Mouse (Mus musculus): ENCODE measurements at regions not wholly inside any gene's neighbourhood (a gene's known extent, or its start where the extent isn't known, plus 50 kb on each side); places are given as distances from the start of the nearest gene placed in this dataset.

GRCm38 (mm10) chr17:45811632-45812221, 78.1 kb upstream of the 1600014C23Rik start:
- intact Hi-C loops (cut with DNase I), result no loop called here
- no peak for DNase-seq (ENCODE audit: low spot score in 2 of 2)

GRCm38 (mm10) chr17:45809728-45810127, 76.1 kb upstream of the 1600014C23Rik start:
- DNase-seq (ENCODE audit: low spot score in 2 of 2), result no peak
- intact Hi-C loops (cut with DNase I), result loop anchor here (5.0 kb wide), 2 partner anchors 47 to 218 kb away; no protein-coding TSS in a partner anchor

- no peak for DNase-seq (ENCODE audit: low spot score in 2 of 2)
- intact Hi-C loops (cut with DNase I), result loop anchor here (5.0 kb wide), 2 partner anchors 46 to 219 kb away; no protein-coding TSS in a partner anchor
These were observed 74.7 kb upstream of the 1600014C23Rik start for GRCm38 (mm10) chr17:45808374-45808773.

- peak in 1 of 2 experiments; percentile 21 for DNase-seq (ENCODE audit: low spot score in 2 of 2)
- intact Hi-C loops (cut with DNase I), result loop anchor here (5.0 kb wide), 2 partner anchors 45 to 220 kb away; no protein-coding TSS in a partner anchor
These were observed 73.8 kb upstream of the 1600014C23Rik start for GRCm38 (mm10) chr17:45807452-45807851.

GRCm38 (mm10) chr17:45806831-45807230, 73.2 kb upstream of the 1600014C23Rik start:
- DNase-seq (ENCODE audit: low spot score in 2 of 2), result no peak
- intact Hi-C loops (cut with DNase I), result loop anchor here (5.0 kb wide), 2 partner anchors 45 to 220 kb away; no protein-coding TSS in a partner anchor

GRCm38 (mm10) chr17:45806430-45806829, 72.8 kb upstream of the 1600014C23Rik start:
- intact Hi-C loops (cut with DNase I), result loop anchor here (5.0 kb wide), 2 partner anchors 44 to 221 kb away; no protein-coding TSS in a partner anchor
- DNase-seq (ENCODE audit: low spot score in 2 of 2), result no peak

GRCm38 (mm10) chr17:45805471-45806082, 71.9 kb upstream of the 1600014C23Rik start:
- no peak for DNase-seq (ENCODE audit: low spot score in 2 of 2)
- intact Hi-C loops (cut with DNase I), result loop anchor here (5.0 kb wide), 2 partner anchors 43 to 222 kb away; no protein-coding TSS in a partner anchor

- intact Hi-C loops (cut with DNase I), result no loop called here
These were observed 69.7 kb upstream of the 1600014C23Rik start for GRCm38 (mm10) chr17:45803331-45803730.

GRCm38 (mm10) chr17:45802439-45802838, 68.8 kb upstream of the 1600014C23Rik start:
- DNase-seq (ENCODE audit: low spot score in 2 of 2), result no peak
- intact Hi-C loops (cut with DNase I), result no loop called here

More at GRCm38 (mm10) chr17:45803331-45803730, 69.7 kb upstream of the 1600014C23Rik start:
- no peak for DNase-seq (ENCODE audit: low spot score in 2 of 2)

- intact Hi-C loops (cut with DNase I), result no loop called here
- DNase-seq (ENCODE audit: low spot score in 2 of 2), result no peak
These were observed 66.1 kb upstream of the 1600014C23Rik start for GRCm38 (mm10) chr17:45799725-45800124.

GRCm38 (mm10) chr17:45798996-45799395, 65.4 kb upstream of the 1600014C23Rik start:
- peak; percentile 33 to 41 for DNase-seq (ENCODE audit: low spot score in 2 of 2)
- intact Hi-C loops (cut with DNase I), result no loop called here

- intact Hi-C loops (cut with DNase I), result no loop called here
- DNase-seq (ENCODE audit: low spot score in 2 of 2), result no peak
These were observed 64.8 kb upstream of the 1600014C23Rik start for GRCm38 (mm10) chr17:45798456-45798855.

GRCm38 (mm10) chr17:45797121-45797520, 63.5 kb upstream of the 1600014C23Rik start:
- no peak for DNase-seq (ENCODE audit: low spot score in 2 of 2)
- intact Hi-C loops (cut with DNase I), result no loop called here

GRCm38 (mm10) chr17:45794926-45795325, 61.3 kb upstream of the 1600014C23Rik start:
- no peak for DNase-seq (ENCODE audit: low spot score in 2 of 2)
- intact Hi-C loops (cut with DNase I), result no loop called here

- no peak for DNase-seq (ENCODE audit: low spot score in 2 of 2)
- intact Hi-C loops (cut with DNase I), result no loop called here
These were observed 57.4 kb upstream of the 1600014C23Rik start for GRCm38 (mm10) chr17:45790959-45791520.

- intact Hi-C loops (cut with DNase I), result no loop called here
- no peak for DNase-seq (ENCODE audit: low spot score in 2 of 2)
These were observed 56.1 kb upstream of the 1600014C23Rik start for GRCm38 (mm10) chr17:45789777-45790176.

GRCm38 (mm10) chr17:45784905-45785304, 51.3 kb upstream of the 1600014C23Rik start:
- intact Hi-C loops (cut with DNase I), result no loop called here
- no peak for DNase-seq (ENCODE audit: low spot score in 2 of 2)

- intact Hi-C loops (cut with DNase I), result no loop called here
- DNase-seq (ENCODE audit: low spot score in 2 of 2), result no peak
These were observed 50.9 kb upstream of the 1600014C23Rik start for GRCm38 (mm10) chr17:45784496-45784895.
